Mouse (Mus musculus) limb, embryonic 10.5 days (tissue): ENCODE measurements around the gene Cox4i1. TPM values are rescaled to one million over a fixed set of nuclear protein-coding genes. Genes with fewer than 3 reads are reported as not detected.
"Not testable (repeated sequence)": the region's sequence is repeated elsewhere in the genome, so short reads cannot be mapped to it uniquely, and the experiment has no call there.

Experiments used
- DNase-seq: peaks from one replicate; pipeline ENCODE4 v3.0.0-alpha.2; 2017; ENCODE audit warnings: low spot score
- H3K27ac ChIP-seq: fragments of 300-500 bp; sonication (generic); 2 replicates; pipeline ENCODE4 v1.5.1; 2016; ENCODE audit warnings: mild to moderate bottlenecking
- H3K27me3 ChIP-seq: fragments of 300-500 bp; sonication (generic); 2 replicates; pipeline ENCODE4 v1.6.1; 2016; ENCODE audit warnings: low read depth, mild to moderate bottlenecking; ENCODE audit not compliant: poor library complexity, severe bottlenecking
- H3K36me3 ChIP-seq: fragments of 300-500 bp; sonication (generic); 2 replicates; pipeline ENCODE4 v1.6.1; 2016; ENCODE audit warnings: mild to moderate bottlenecking, moderate library complexity
- H3K4me1 ChIP-seq: fragments of 300-500 bp; sonication (generic); 2 replicates; pipeline ENCODE4 v1.6.1; 2016
- H3K4me3 ChIP-seq: fragments of 300-500 bp; sonication (generic); 2 replicates; pipeline ENCODE4 v1.5.1; 2016; ENCODE audit warnings: mild to moderate bottlenecking, moderate library complexity
- H3K9me3 ChIP-seq: fragments of 300-500 bp; sonication (generic); replicated peaks from 2 replicates; pipeline ENCODE4 v1.6.1; 2016; ENCODE audit warnings: mild to moderate bottlenecking
- WGBS: fragments of 180-500 bp; shearing (Covaris S2); methylation state at CpG from one replicate; pipeline ENCODE4 v1.1.7; 2016; 5-methylcytosine and 5-hydroxymethylcytosine counted together
- polyA plus RNA-seq: library from polyadenylated mRNA; unstranded; fragments of >200 nt; fragmentation: Nextera tagmentation; extraction: Ambion mirVana; gene quantifications from 2 replicates; pipeline ENCODE4 v1.2.1, GENCODE M21; 2016

Cox4i1 gene
- polyA plus RNA-seq, 1 experiment from 2014 or later = 888 TPM

DNA sequence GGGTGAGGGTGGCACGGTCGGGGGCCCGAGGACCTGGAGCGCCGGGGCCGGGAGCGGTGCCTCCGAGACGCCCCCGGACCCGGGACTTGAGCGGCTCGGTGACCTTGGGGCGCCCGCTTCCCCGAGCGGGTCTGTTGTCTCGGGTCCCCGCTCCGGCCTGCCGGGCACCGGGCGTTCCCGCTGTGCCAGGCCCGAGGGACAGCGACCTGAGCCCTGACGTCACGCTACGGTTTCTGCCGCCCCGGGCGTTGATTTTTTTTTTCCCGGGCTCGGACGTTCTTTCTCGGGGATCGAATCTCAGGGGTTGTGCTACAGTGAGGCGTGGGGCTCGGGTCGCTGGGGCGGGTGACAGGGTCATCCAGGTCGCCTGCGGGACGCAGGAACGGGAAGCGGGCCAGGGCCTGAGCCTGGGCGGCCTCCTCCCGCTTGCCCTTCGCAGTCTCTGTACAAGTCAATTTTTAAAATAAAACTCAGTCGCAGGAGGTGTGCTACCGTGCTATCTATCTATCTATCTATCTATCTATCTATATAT, 418 bp downstream of the Cox4i1 start, which contains the start of gene Emc8:
TSS of gene Emc8 (minus strand) at position 200 of the 532 bp plus-strand sequence.
- peaks cover 58% of the 10 kb centered on the region for H3K36me3 ChIP-seq
- H3K27me3 ChIP-seq = no peaks in the 10 kb centered on the region
- peaks cover 33% of the 10 kb centered on the region for H3K4me1 ChIP-seq
- H3K4me3 ChIP-seq = peak within 1 kb of the TSS; percentile 99
- H3K9me3 ChIP-seq = no peaks in the 10 kb centered on the region
- peak within 1 kb of the TSS; percentile 96 for H3K27ac ChIP-seq
- under 1% methylated on average over 51 of the region's 51 CpGs for WGBS
- DNase-seq = no peak

DNA sequence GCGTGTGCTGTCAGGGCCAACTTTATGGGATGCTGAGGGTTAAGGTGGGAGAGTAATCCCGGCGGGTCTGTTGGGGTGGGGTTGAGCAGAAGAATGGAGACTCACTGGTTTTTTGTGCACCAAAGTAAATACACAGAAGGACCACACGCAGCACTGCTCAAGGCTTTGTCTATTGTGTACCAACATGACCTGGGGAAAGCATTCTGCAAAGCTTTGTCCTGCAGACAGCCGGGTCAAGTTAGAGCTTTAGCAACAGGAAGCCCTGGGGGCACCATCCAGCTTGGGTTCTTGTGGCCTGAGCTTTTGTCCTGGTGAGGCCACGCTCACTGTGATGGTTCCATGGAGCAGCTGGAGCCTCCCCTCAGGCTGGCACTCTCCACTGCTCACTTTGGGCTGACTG, 3.8 kb downstream of the Cox4i1 start:
- H3K4me1 ChIP-seq = peaks cover 13% of the 10 kb centered on the region
- H3K27me3 ChIP-seq = no peaks in the 10 kb centered on the region
- DNase-seq = no peak
- peaks cover 54% of the 10 kb centered on the region for H3K36me3 ChIP-seq
- H3K4me3 ChIP-seq = no peak overlapping the region
- no peak overlapping the region for H3K27ac ChIP-seq
- no peaks in the 10 kb centered on the region for H3K9me3 ChIP-seq
- WGBS = 84% methylated on average over 6 of the region's 6 CpGs

GRCm38 (mm10) chr8:120672626-120673229, 4.7 kb downstream of the Cox4i1 start:
- Histone ChIP-seq H3K4me3 (no peak overlapping the region), H3K9me3 (no peaks in the 10 kb centered on the region), H3K27ac (no peak overlapping the region), H3K36me3 (peaks cover 54% of the 10 kb centered on the region), H3K4me1 (peaks cover 9% of the 10 kb centered on the region; the same call in 1 of the 2 replicates), H3K27me3 (no peaks in the 10 kb centered on the region)
- no peak for DNase-seq
- 94% methylated on average over 16 of the region's 16 CpGs for WGBS

- 95% methylated on average over 7 of the region's 7 CpGs for WGBS
- H3K27ac ChIP-seq = no peak overlapping the region
- H3K36me3 ChIP-seq = peaks cover 54% of the 10 kb centered on the region
- H3K27me3 ChIP-seq = no peaks in the 10 kb centered on the region
- peaks cover 9% of the 10 kb centered on the region; the same call in 1 of the 2 replicates for H3K4me1 ChIP-seq
- no peak for DNase-seq
- H3K4me3 ChIP-seq = no peak overlapping the region
- no peaks in the 10 kb centered on the region for H3K9me3 ChIP-seq
Observed at GRCm38 (mm10) chr8:120673298-120673697, 5.3 kb downstream of the Cox4i1 start.

DNA sequence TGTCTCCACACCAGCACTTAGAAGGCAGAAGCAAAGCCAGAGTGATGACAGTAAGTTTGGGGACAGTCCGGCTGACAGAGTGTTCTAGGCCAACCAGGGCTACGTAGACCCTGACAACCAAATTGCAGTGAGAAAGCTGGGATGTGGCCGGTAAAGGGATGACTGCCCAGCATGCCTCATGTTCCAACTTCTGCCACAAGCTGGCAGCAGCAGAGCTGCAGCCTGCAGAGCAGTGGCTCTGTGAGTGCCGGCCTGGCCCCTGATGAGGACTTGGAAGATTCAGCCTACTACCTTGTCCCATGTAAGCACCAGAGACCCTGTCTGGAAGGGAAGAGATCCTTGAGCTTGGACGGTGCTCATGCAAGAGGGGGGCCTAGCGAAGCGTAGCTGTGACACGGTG, 7.7 kb downstream of the Cox4i1 start:
- Histone ChIP-seq H3K27ac (no peak overlapping the region), H3K36me3 (peaks cover 43% of the 10 kb centered on the region), H3K4me3 (no peak overlapping the region), H3K4me1 (no peaks in the 10 kb centered on the region), H3K9me3 (no peaks in the 10 kb centered on the region), H3K27me3 (0 out of 2 replicates have a peak, but pooled peaks cover 5% of the 10 kb centered on the region)
- WGBS = 78% methylated on average over 8 of the region's 8 CpGs
- no peak for DNase-seq

- Histone ChIP-seq H3K4me1 (no peaks in the 10 kb centered on the region), H3K9me3 (no peaks in the 10 kb centered on the region), H3K27me3 (peaks cover 21% of the 10 kb centered on the region; the same call in 1 of the 2 replicates), H3K4me3 (no peak overlapping the region), H3K36me3 (peaks cover 15% of the 10 kb centered on the region), H3K27ac (no peak overlapping the region)
- WGBS = 17% methylated on average over 10 of the region's 10 CpGs
- DNase-seq = peak; percentile 91
Observed at GRCm38 (mm10) chr8:120678447-120678846, 10.4 kb downstream of the Cox4i1 start.

- Histone ChIP-seq H3K4me3 (no peak overlapping the region), H3K36me3 (peaks cover 6% of the 10 kb centered on the region; the same call in 1 of the 2 replicates), H3K9me3 (no peaks in the 10 kb centered on the region), H3K27me3 (peaks cover 21% of the 10 kb centered on the region; the same call in 1 of the 2 replicates), H3K27ac (no peak overlapping the region), H3K4me1 (peaks cover 4% of the 10 kb centered on the region)
- WGBS = 60% methylated on average over 11 of the region's 11 CpGs
- no peak for DNase-seq
Observed at GRCm38 (mm10) chr8:120679629-120680387, 11.8 kb downstream of the Cox4i1 start.

GRCm38 (mm10) chr8:120680405-120680804, 12.4 kb downstream of the Cox4i1 start:
- H3K9me3 ChIP-seq, H3K4me1 ChIP-seq, H3K27ac ChIP-seq, H3K36me3 ChIP-seq, H3K4me3 ChIP-seq: not testable (repeated sequence)
- 68% methylated on average over 7 of the region's 7 CpGs for WGBS
- H3K27me3 ChIP-seq = peaks cover 21% of the 10 kb centered on the region; the same call in 1 of the 2 replicates
- DNase-seq = peak; percentile 53

DNA sequence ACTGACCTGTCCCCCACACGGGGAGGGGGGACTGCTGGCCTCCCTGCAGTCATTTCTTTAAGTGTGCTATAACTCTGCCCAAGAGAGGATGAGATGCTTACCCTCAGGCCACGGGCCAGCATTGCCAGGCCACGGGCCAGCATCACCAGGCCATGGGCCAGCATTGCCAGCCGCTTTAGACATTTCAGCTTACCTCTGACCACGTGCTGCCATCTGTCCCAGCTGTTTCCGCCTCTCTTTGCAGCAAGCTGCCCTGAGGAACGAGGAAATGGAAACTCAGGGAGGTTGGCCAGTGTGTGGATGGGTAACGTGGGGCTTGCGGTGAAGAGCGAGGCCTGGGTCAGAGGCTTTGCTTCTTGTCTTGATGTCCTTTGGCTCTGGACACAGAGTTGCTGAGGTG, 13.1 kb downstream of the Cox4i1 start:
- 82% methylated on average over 10 of the region's 10 CpGs for WGBS
- DNase-seq = no peak
- no peak overlapping the region for H3K27ac ChIP-seq

DNA sequence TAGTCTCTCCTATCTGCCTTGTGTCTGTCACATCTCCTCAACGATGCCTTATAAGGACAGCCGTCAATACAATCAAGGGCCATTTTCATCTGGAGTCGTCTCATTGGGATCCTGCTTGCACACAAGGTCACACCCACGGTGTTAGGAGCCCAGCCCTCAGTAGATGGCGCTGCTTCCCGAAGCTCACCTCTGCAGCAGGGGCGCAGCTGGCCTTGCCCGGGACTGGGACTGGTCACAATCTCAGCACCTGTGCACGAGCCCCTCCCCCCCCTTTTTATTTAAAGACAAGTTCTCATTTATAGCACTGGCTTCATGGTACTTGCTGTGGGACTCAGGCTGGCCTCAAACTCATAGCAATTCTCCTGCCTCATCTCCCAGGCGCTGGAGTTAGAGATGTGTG, 15.6 kb downstream of the Cox4i1 start:
- Histone ChIP-seq H3K27me3 (peaks cover 41% of the 10 kb centered on the region; the same call in 1 of the 2 replicates), H3K36me3 (no peaks in the 10 kb centered on the region), H3K9me3 (no peaks in the 10 kb centered on the region), H3K4me3 (no peak overlapping the region), H3K4me1 (peaks cover 4% of the 10 kb centered on the region), H3K27ac (no peak overlapping the region)
- 17% methylated on average over 10 of the region's 10 CpGs for WGBS
- peak; percentile 74 for DNase-seq

More for the DNA sequence above, 13.1 kb downstream of the Cox4i1 start:
- H3K9me3 ChIP-seq = no peaks in the 10 kb centered on the region
- H3K4me3 ChIP-seq = no peak overlapping the region
- no peaks in the 10 kb centered on the region for H3K36me3 ChIP-seq
- peaks cover 22% of the 10 kb centered on the region; the same call in 1 of the 2 replicates for H3K27me3 ChIP-seq
- peaks cover 4% of the 10 kb centered on the region for H3K4me1 ChIP-seq

- Histone ChIP-seq H3K27me3 (peaks cover 41% of the 10 kb centered on the region; the same call in 1 of the 2 replicates), H3K27ac (no peak overlapping the region), H3K4me1 (peaks cover 4% of the 10 kb centered on the region), H3K9me3 (no peaks in the 10 kb centered on the region), H3K4me3 (no peak overlapping the region), H3K36me3 (no peaks in the 10 kb centered on the region)
- 68% methylated on average over 5 of the region's 5 CpGs for WGBS
- DNase-seq = no peak
Observed at GRCm38 (mm10) chr8:120684082-120684481, 16.1 kb downstream of the Cox4i1 start.

DNA sequence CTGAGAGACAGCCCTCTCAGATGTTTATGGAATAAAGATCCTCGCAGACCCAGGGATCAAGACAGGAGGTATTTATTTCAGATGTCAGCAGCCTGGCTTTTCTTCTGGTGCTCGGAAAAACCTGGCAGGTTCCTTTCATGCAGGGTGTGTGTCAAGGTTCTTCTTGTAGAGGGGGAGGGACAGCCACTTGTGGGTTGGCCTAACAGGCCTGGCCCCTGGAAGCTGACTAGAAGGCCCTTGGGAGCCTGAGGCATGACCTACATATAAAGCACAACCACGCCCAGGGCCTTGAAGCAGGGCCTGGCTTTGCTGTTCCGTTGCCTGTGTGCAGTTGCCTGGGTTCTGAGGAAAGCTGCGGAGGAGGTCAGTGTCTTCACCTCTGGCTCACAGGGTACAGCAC, 17.1 kb downstream of the Cox4i1 start:
- Histone ChIP-seq H3K27me3 (peaks cover 39% of the 10 kb centered on the region; the same call in 1 of the 2 replicates), H3K4me3 (no peak overlapping the region), H3K27ac (no peak overlapping the region), H3K9me3 (no peaks in the 10 kb centered on the region), H3K4me1 (peaks cover 4% of the 10 kb centered on the region), H3K36me3 (no peaks in the 10 kb centered on the region)
- DNase-seq = no peak
- 76% methylated on average over 5 of the region's 5 CpGs for WGBS

DNA sequence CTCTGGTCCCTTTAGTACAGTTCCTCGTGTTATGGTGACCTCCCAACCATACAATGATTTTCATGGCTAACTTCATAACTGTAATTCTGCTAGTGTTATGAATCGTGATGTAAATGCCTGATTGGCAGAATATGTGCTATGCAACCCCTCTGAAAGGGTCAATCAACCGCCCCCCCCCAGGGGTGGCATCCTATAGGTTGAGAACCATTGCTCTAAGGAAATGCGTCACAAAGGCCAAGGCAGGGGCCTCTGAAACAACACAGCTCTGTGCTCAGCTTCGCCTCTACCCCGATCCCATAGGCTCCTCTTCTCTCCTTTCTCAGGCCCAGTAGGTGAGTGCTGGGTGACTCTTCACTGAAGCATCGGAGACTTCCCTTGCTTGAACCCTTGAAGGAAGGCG, 17.6 kb downstream of the Cox4i1 start:
- no peak for DNase-seq
- no peaks in the 10 kb centered on the region for H3K9me3 ChIP-seq
- H3K4me1 ChIP-seq = peaks cover 4% of the 10 kb centered on the region
- H3K4me3 ChIP-seq = no peak overlapping the region
- no peaks in the 10 kb centered on the region for H3K36me3 ChIP-seq
- no peak overlapping the region for H3K27ac ChIP-seq
- H3K27me3 ChIP-seq = peaks cover 41% of the 10 kb centered on the region; the same call in 1 of the 2 replicates
- WGBS = 90% methylated on average over 8 of the region's 8 CpGs
